Mouse (Mus musculus) bone marrow, adult 2 months (tissue): ENCODE measurements around the gene Maml3. TPM values are rescaled to one million over a fixed set of nuclear protein-coding genes. Genes with fewer than 3 reads are reported as not detected.

Experiments used
- H3K27ac ChIP-seq: fragments of 200-500 bp; 2 replicates; pipeline ENCODE4 v1.5.1; 2012; ENCODE audit warnings: low read depth, mild to moderate bottlenecking, control low read depth, inconsistent platforms, low read length; ENCODE audit not compliant: control insufficient read depth, poor library complexity, insufficient read depth
- H3K4me1 ChIP-seq: fragments of 200-500 bp; 2 replicates; pipeline ENCODE4 v1.6.1; 2011; ENCODE audit warnings: low read length; ENCODE audit not compliant: control insufficient read depth, insufficient read depth
- H3K4me3 ChIP-seq: fragments of 200-500 bp; replicated peaks from 2 replicates; pipeline ENCODE3; 2011; ENCODE audit warnings: mild to moderate bottlenecking, low read depth, low read length, control low read depth; ENCODE audit not compliant: control insufficient read depth
- CTCF ChIP-seq: fragments of 200-500 bp; IDR thresholded peaks from 2 replicates; pipeline ENCODE4 v1.5.1; 2011; ENCODE audit warnings: low read length, control low read depth; ENCODE audit not compliant: control insufficient read depth, insufficient read depth
- POLR2A ChIP-seq: fragments of 200-500 bp; IDR thresholded peaks from 2 replicates; pipeline ENCODE4 v1.6.1; 2011; ENCODE audit warnings: low read depth, mild to moderate bottlenecking, control low read depth, low read length, borderline replicate concordance; ENCODE audit not compliant: control insufficient read depth
- WGBS: fragments of 180-500 bp; shearing (Covaris S2); methylation state at CpG from one replicate; pipeline ENCODE4 v1.1.7; 2018; 5-methylcytosine and 5-hydroxymethylcytosine counted together
- polyA plus RNA-seq: library from polyadenylated mRNA; stranded (reverse); fragments of >200 nt; gene quantifications from 2 replicates; pipeline ENCODE4 v1.2.4, GENCODE M21; 2011; ENCODE audit warnings: low replicate concordance; ENCODE audit not compliant: missing spikeins, insufficient read depth, insufficient read length

The Maml3 gene
- polyA plus RNA-seq, 1 experiment = 4.9 TPM

DNA sequence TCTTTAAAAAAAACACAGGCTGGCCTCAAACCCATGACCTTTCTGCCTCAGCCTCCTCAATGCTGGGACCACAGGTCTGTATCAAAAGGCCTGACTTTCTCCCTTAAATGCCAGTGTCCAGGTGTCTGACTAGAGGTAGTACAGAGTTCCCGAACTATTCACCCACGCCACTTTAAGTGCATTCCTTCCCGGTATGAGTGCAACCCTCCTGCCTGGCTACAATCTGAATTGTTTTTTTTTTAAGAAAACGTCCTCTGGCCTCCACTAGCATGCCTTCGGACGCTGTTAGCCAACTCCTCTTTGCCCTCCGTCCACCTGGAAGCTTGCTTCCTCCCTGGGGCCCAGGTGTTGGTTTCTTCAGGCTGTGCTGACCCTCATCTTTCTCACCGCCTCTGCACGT, 260.6 kb downstream of the Maml3 start:
- Histone ChIP-seq H3K27ac (no peak overlapping the region), H3K4me3 (no peak overlapping the region), H3K4me1 (no peaks in the 10 kb centered on the region)
- TF ChIP-seq POLR2A (no peak), CTCF (no peak)
- WGBS = 77% methylated on average over 9 of the region's 9 CpGs

DNA sequence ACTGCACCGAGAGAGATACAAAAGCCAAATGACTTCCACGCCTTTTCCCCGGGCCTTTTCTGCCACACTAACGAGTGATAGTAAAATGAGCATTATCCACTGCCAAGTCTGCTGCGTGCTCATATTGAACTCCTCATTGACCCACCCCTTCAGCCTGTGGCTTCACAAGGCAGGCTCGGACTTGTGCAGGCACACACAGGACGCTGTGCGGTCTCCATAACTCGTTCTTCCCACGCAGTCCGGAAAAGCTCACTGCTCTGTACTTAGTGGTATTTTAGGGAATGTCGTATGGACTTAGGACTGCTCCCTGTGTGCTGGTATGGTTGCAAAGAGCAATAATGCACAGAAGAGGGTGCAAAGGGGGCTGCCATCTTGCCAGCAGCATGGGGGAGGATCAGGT, 262.7 kb downstream of the Maml3 start:
- WGBS = 87% methylated on average over 12 of the region's 12 CpGs
- no peak overlapping the region for H3K4me3 ChIP-seq
- H3K4me1 ChIP-seq = no peaks in the 10 kb centered on the region
- no peak overlapping the region for H3K27ac ChIP-seq
- no peak for TF ChIP-seq CTCF
- TF ChIP-seq POLR2A = no peak

DNA sequence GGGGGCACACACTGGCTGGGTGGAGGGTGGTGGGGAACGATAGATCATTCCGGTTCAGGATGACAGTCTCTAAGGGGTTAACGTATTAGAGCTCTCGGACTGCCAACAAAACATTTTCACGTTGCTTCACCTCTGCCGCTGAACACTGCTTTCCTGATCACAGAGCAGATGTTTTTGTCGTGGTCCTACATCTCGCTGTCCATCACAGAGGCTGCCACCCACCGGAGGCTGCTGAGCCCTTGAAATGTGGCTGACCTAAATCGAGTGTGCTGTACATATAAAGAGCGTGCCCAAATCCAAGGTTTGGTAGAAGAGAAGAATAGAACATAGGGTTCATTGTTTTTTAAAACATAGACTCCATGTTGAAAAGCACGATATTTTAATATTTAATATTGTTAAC, 263.3 kb downstream of the Maml3 start:
- H3K4me1 ChIP-seq = no peaks in the 10 kb centered on the region
- WGBS = 85% methylated on average over 12 of the region's 12 CpGs

DNA sequence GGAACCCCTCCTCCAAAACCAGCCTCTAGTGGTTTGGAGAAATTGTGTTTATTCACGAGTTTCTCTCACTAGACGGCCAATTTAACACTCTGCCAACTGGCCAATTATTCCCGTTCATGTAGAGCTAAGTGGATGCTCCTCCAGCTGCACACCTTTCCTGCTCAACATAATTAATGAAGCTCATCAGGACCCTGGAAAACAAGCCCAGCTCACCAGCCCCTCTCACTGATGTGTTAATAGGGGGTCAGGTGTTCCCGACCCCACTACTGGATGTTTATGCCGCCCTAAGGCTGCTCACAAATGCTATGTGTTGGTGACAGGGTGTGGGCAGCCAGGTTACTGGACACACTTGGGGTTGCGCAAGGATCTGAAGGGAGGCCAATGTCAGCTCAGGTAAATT, 263.7 kb downstream of the Maml3 start:
- Histone ChIP-seq H3K4me3 (no peak overlapping the region), H3K4me1 (no peaks in the 10 kb centered on the region), H3K27ac (no peak overlapping the region)
- TF ChIP-seq CTCF (no peak), POLR2A (no peak)
- WGBS = 88% methylated on average over 6 of the region's 6 CpGs

More for the DNA sequence above, 263.3 kb downstream of the Maml3 start:
- Histone ChIP-seq H3K27ac (no peak overlapping the region), H3K4me3 (no peak overlapping the region)
- no peak for TF ChIP-seq CTCF
- no peak for TF ChIP-seq POLR2A

DNA sequence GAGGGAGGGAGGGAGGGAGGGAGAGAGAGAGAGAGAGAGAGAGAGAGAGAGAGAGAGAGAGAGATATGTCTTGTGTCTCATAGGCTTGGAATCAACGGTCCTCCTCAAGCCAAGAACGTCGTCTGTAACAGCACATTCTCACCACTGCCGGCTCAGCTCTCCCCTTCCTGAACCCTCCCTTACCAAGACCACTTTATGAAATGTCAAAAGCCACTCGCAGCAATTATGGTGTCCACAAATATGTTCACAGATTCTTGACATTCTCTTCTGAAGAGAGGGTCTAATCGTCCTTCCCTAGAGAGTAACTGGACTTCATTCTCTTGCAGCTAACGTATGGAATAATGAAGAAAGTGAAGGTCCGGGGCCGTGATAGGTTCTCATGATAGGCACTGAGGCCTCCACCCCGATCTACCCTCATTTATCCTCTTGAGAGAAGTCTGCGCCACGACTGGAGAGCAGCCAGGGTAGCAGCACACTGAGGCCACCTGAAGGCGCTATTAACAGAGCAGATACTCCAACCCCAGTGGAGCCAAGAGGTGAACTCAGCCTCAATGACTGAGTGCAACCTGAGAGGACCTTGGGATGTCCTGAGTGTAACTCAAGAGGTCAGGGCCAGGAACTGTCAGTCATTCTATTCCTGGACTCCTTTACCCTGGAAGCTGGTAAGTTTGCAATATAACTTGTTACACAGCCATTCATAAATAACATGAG, 264.6 kb downstream of the Maml3 start:
- H3K27ac ChIP-seq = no peak overlapping the region
- WGBS = 82% methylated on average over 13 of the region's 13 CpGs
- TF ChIP-seq CTCF (no peak), POLR2A (no peak)

DNA sequence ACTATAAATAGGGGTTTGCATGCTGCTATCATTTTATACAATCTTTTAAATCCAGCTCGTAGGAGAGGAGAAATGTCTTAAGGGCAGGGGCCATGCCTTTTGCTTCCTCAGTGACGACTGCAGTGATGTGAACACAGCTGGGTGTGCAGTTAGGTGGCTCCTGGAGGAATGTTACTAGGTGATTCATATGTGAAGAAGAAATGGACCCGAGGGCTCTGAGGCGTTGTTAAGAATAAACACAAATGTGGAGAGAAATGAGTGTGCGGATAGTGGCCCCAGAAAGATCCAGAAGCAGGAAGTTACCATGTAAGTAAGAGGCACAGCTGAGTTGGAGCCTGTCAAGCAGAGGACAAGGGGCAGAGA, 265.5 kb downstream of the Maml3 start:
- WGBS = 71% methylated on average over 5 of the region's 5 CpGs
- TF ChIP-seq POLR2A (no peak), CTCF (no peak)
- H3K4me3 ChIP-seq = no peak overlapping the region
- no peak overlapping the region for H3K27ac ChIP-seq
- no peaks in the 10 kb centered on the region for H3K4me1 ChIP-seq

More for the DNA sequence above, 264.6 kb downstream of the Maml3 start:
- H3K4me1 ChIP-seq = no peaks in the 10 kb centered on the region
- H3K4me3 ChIP-seq = no peak overlapping the region

DNA sequence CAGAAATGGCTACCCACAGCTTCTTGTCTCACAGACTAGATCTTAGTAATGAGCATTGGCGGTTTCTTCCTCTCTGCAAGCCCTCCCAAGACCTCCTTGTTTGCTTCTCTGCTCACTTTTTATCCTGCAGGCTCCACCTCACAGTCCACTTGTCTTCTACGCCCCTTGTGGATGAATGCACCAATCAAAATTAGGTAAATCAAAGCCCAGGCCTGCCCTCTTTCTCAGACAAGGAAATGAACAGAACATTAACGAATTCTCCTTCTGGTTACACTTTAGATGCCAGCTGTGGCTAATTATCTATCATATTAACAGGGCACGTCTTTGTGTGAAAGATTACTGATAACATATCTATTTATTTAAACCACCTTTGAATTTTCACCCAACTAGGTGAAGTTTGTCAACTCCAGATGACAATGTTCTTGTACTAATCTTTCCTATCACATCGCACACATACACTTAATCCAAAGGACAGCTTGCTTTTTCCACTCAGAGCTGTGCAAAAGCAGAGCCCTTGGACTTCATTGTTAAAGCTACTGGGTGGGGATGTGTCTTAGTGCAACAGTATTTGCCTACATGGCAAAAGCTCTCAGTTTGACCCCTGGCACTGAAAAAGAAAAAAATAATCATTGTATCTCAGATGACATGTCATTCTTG, 266.1 kb downstream of the Maml3 start:
- H3K4me1 ChIP-seq = no peaks in the 10 kb centered on the region
- H3K4me3 ChIP-seq = no peak overlapping the region
- no peak overlapping the region for H3K27ac ChIP-seq
- TF ChIP-seq CTCF = no peak
- WGBS = 67% methylated on average over 5 of the region's 5 CpGs

DNA sequence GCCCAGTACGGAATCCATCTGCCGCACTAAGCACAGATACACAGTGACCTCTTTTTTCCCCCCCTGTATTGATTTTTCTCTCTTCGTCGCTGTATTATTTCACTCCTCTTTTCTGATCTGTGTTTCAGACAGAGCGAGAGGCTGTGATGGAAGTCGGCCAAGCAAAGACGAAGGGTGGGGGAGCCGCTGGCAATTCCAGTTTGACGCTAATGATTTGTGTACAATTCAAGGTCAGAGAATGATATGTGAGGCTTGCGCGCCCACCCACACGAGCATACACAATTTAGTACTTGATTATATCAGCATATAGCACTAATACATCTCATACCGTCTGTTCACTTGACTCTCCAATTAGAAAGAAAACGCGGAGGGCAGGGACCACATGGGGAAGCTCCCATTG, 271.9 kb downstream of the Maml3 start:
- no peak for TF ChIP-seq CTCF
- no peak for TF ChIP-seq POLR2A
- H3K27ac ChIP-seq = no peak overlapping the region
- 88% methylated on average over 15 of the region's 15 CpGs for WGBS
- no peaks in the 10 kb centered on the region for H3K4me1 ChIP-seq
- no peak overlapping the region for H3K4me3 ChIP-seq

DNA sequence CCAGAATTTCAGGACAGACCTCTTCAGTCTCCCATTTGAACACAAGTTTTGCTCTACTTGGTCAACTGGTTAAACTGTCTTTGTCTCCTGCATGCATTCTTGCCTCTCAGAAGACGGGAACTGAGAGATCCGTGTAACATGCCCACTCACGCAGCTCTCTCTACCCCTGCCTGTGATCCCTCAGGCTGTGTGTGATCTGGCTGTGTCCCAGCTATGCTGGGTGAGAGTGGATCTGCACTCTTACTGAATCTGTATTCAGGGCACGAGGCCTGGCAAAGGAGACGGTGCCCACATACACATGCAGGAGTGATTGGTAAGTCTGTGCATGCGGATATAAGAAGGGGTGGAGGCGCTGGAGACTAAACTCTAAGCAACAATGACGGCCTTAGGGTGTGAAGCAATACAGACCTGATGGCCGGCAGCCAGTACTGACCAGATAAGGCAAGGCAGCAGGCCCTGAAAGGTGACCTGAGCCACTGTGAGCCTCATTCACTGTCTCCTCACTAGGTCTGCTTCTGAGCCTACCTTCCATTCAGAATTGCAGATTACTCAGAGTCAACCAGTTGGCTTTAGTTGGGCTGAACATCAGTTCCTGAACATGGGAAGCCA, 274.0 kb downstream of the Maml3 start:
- H3K4me1 ChIP-seq = no peaks in the 10 kb centered on the region
- H3K4me3 ChIP-seq = no peak overlapping the region
- 90% methylated on average over 9 of the region's 9 CpGs for WGBS
- no peak overlapping the region for H3K27ac ChIP-seq
- TF ChIP-seq CTCF (no peak), POLR2A (no peak)
